Mouse (Mus musculus) layer of hippocampus, adult 9-10 months (tissue): ENCODE data around the gene Rasd1.
A peak's percentile ranks its signal among the peaks of the same experiment; 100 is the strongest.

ENCODE experiments used
- DNase-seq: peaks from one replicate; pipeline ENCODE4 v3.0.0; 2022; ENCODE audit warnings: low spot score

Gene Rasd1

GRCm38 (mm10) chr11:59964818-59965217, at the start of gene Rasd1:
Gene Rasd1 (minus strand): TSS chr11:59964944.
- no peak for DNase-seq

GRCm38 (mm10) chr11:60011516-60011915, 46.8 kb upstream of the Rasd1 start:
- no peak for DNase-seq

GRCm38 (mm10) chr11:60009451-60009850, 44.7 kb upstream of the Rasd1 start:
- DNase-seq, result no peak

- DNase-seq, result no peak
Measured at GRCm38 (mm10) chr11:60005866-60006265, 41.1 kb upstream of the Rasd1 start.

- no peak for DNase-seq
Measured at GRCm38 (mm10) chr11:60004716-60005115, 40.0 kb upstream of the Rasd1 start.

GRCm38 (mm10) chr11:60003811-60004210, 39.1 kb upstream of the Rasd1 start:
- DNase-seq, result no peak

- no peak for DNase-seq
Measured at GRCm38 (mm10) chr11:60001231-60001980, 36.7 kb upstream of the Rasd1 start.

- no peak for DNase-seq
Measured at GRCm38 (mm10) chr11:59994318-59994717, 29.6 kb upstream of the Rasd1 start.

GRCm38 (mm10) chr11:59991365-59991764, 26.6 kb upstream of the Rasd1 start:
- no peak for DNase-seq

- no peak for DNase-seq
Measured at GRCm38 (mm10) chr11:59989406-59989805, 24.7 kb upstream of the Rasd1 start.

GRCm38 (mm10) chr11:59977831-59978230, 13.1 kb upstream of the Rasd1 start:
- DNase-seq, result no peak

GRCm38 (mm10) chr11:59975241-59975640, 10.5 kb upstream of the Rasd1 start:
- DNase-seq, result no peak

GRCm38 (mm10) chr11:59973389-59973788, 8.6 kb upstream of the Rasd1 start:
- no peak for DNase-seq

GRCm38 (mm10) chr11:59971691-59972090, 6.9 kb upstream of the Rasd1 start:
- DNase-seq, result no peak

- DNase-seq, result no peak
Measured at GRCm38 (mm10) chr11:59970780-59971179, 6.0 kb upstream of the Rasd1 start.

- DNase-seq, result no peak
Measured at GRCm38 (mm10) chr11:59967765-59968164, 3.0 kb upstream of the Rasd1 start.

GRCm38 (mm10) chr11:59966102-59966483, 1.3 kb upstream of the Rasd1 start:
- DNase-seq, result no peak

GRCm38 (mm10) chr11:59965227-59966101, 720 bp upstream of the Rasd1 start:
- peak; percentile 61 for DNase-seq

GRCm38 (mm10) chr11:59964163-59964758, 483 bp downstream of the Rasd1 start:
- DNase-seq, result no peak

GRCm38 (mm10) chr11:59963364-59964162, 1.2 kb downstream of the Rasd1 start:
- no peak for DNase-seq

GRCm38 (mm10) chr11:59962590-59962989, 2.2 kb downstream of the Rasd1 start:
- no peak for DNase-seq

GRCm38 (mm10) chr11:59961338-59961875, 3.3 kb downstream of the Rasd1 start:
- DNase-seq, result no peak
